Comparison of ENCODE assay signal across 32 mouse cellular contexts in genomic region chr10:20249091-20249490, GRCm38 (mm10).
"Had no signal": no experiment of that assay in that cellular context is flagged by ENCODE, and none has a peak within 500 bp of the region (broad histone marks: within the 10 kb centered on the region; RNA-seq: fewer than 3 reads in every experiment).

No protein-coding gene starts in this region.

- H3K9ac ChIP-seq: limb, embryonic 12.5 days; limb, embryonic 13.5 days; limb, embryonic 15.5 days; liver, embryonic 12.5 days; liver, embryonic 13.5 days; liver, embryonic 14.5 days; liver, embryonic 15.5 days; liver, postnatal 0 days; lung, embryonic 14.5 days; lung, embryonic 15.5 days; midbrain, embryonic 12.5 days; midbrain, embryonic 13.5 days; midbrain, embryonic 15.5 days; neural tube, embryonic 12.5 days had no signal

- ATAC-seq: liver, embryonic 12.5 days; liver, postnatal 0 days; lung, postnatal 0 days; midbrain, embryonic 13.5 days; midbrain, embryonic 15.5 days; midbrain, embryonic 16.5 days had no signal

- H3K4me3 ChIP-seq: limb, embryonic 10.5 days; limb, embryonic 12.5 days; limb, embryonic 13.5 days; limb, embryonic 15.5 days; liver, embryonic 12.5 days; liver, embryonic 13.5 days; liver, embryonic 15.5 days; lung, embryonic 15.5 days; megakaryocyte, embryonic 14.5 days; midbrain, embryonic 10.5 days; midbrain, embryonic 12.5 days; midbrain, embryonic 13.5 days; midbrain, embryonic 15.5 days; myocyte; neural tube, embryonic 12.5 days had no signal

- H3K9me3 ChIP-seq: limb, embryonic 10.5 days; limb, embryonic 12.5 days; limb, embryonic 13.5 days; limb, embryonic 15.5 days; liver, embryonic 12.5 days; liver, embryonic 13.5 days; liver, embryonic 15.5 days; lung, embryonic 15.5 days; megakaryocyte, embryonic 14.5 days; midbrain, embryonic 10.5 days; midbrain, embryonic 12.5 days; midbrain, embryonic 13.5 days; midbrain, embryonic 15.5 days; neural tube, embryonic 12.5 days had no signal

- H3K27ac ChIP-seq: limb, embryonic 10.5 days; limb, embryonic 12.5 days; limb, embryonic 13.5 days; limb, embryonic 15.5 days; liver, embryonic 12.5 days; liver, embryonic 13.5 days; liver, embryonic 14.5 days; liver, embryonic 15.5 days; lung, embryonic 15.5 days; macrophage; midbrain, embryonic 10.5 days; midbrain, embryonic 12.5 days; midbrain, embryonic 13.5 days; midbrain, embryonic 15.5 days; neural tube, embryonic 12.5 days had no signal

- H3K36me3 ChIP-seq: limb, embryonic 10.5 days; limb, embryonic 12.5 days; limb, embryonic 13.5 days; limb, embryonic 15.5 days; liver, embryonic 12.5 days; liver, embryonic 13.5 days; liver, embryonic 15.5 days; lung, embryonic 15.5 days; midbrain, embryonic 10.5 days; midbrain, embryonic 12.5 days; midbrain, embryonic 13.5 days; midbrain, embryonic 15.5 days; neural tube, embryonic 12.5 days had no signal

- H3K4me2 ChIP-seq: limb, embryonic 12.5 days; limb, embryonic 13.5 days; limb, embryonic 15.5 days; liver, embryonic 11.5 days; liver, embryonic 12.5 days; liver, embryonic 13.5 days; liver, embryonic 15.5 days; lung, embryonic 14.5 days; lung, embryonic 15.5 days; midbrain, embryonic 11.5 days; midbrain, embryonic 12.5 days; midbrain, embryonic 13.5 days; midbrain, embryonic 15.5 days; neural tube, embryonic 12.5 days had no signal

- H3K4me1 ChIP-seq: limb, embryonic 15.5 days; liver, embryonic 12.5 days; liver, embryonic 13.5 days; liver, embryonic 15.5 days; lung, embryonic 15.5 days; megakaryocyte, embryonic 14.5 days; midbrain, embryonic 10.5 days; midbrain, embryonic 12.5 days; midbrain, embryonic 13.5 days; midbrain, embryonic 15.5 days; neural tube, embryonic 12.5 days had no signal

- DNase-seq: left cerebral cortex, postnatal 4 days; liver; liver, embryonic 13.5 days; liver, postnatal 0 days; lung, adult 18-20 months; lung, adult 2 months; lung, embryonic 14.5 days; lung, postnatal 10 days; lung, postnatal 14 days; lung, postnatal 36 days; lung, postnatal 4 days; midbrain, embryonic 14.5 days had no signal

- H3K27me3 ChIP-seq: limb, embryonic 12.5 days; limb, embryonic 15.5 days; liver, embryonic 12.5 days; liver, embryonic 13.5 days; liver, embryonic 15.5 days; lung, embryonic 15.5 days; megakaryocyte, embryonic 14.5 days; midbrain, embryonic 12.5 days; midbrain, embryonic 13.5 days; midbrain, embryonic 15.5 days; neural tube, embryonic 12.5 days had no signal
